Mouse (Mus musculus) limb, embryonic 14.5 days (tissue): ENCODE data around the gene Ncan. TPM values are rescaled to one million over a fixed set of nuclear protein-coding genes. Genes with fewer than 3 reads are reported as not detected.
A peak's percentile ranks its signal among the peaks of the same experiment; 100 is the strongest.

Experiments
- ATAC-seq: fragments of 200-750 bp; cut with Nextera tagmentation; 2 replicates; pipeline ENCODE4 v1.8.0; 2017; ENCODE audit warnings: low read depth, moderate number of reproducible peaks, moderate TSS enrichment; ENCODE audit not compliant: low FRiP score
- DNase-seq: peaks from one replicate; pipeline ENCODE4 v3.0.0-alpha.2; 2015; ENCODE audit warnings: low spot score
- H3K27ac ChIP-seq: fragments of 300-500 bp; sonication (generic); replicated peaks from 2 replicates; pipeline ENCODE4 v1.5.1; 2014; ENCODE audit warnings: low read depth, mild to moderate bottlenecking, low read length, moderate library complexity, mixed read lengths
- H3K27me3 ChIP-seq: fragments of 300-500 bp; sonication (generic); 2 replicates; pipeline ENCODE4 v1.6.1; 2014; ENCODE audit warnings: low read length, mixed read lengths; ENCODE audit not compliant: control insufficient read depth, insufficient read depth
- H3K36me3 ChIP-seq: fragments of 300-500 bp; sonication (generic); 2 replicates; pipeline ENCODE4 v1.6.1; 2014; ENCODE audit warnings: mild to moderate bottlenecking, low read length, moderate library complexity, mixed read lengths; ENCODE audit not compliant: control insufficient read depth, insufficient read depth
- H3K4me1 ChIP-seq: fragments of 300-500 bp; sonication (generic); 2 replicates; pipeline ENCODE4 v1.6.1; 2014; ENCODE audit warnings: antibody characterized with exemption, low read length, mixed read lengths; ENCODE audit not compliant: control insufficient read depth, insufficient read depth
- H3K4me2 ChIP-seq: fragments of 300-500 bp; sonication (generic); replicated peaks from 2 replicates; pipeline ENCODE4 v1.6.1; 2014; ENCODE audit warnings: low read depth, mild to moderate bottlenecking, low read length, moderate library complexity; ENCODE audit not compliant: severe bottlenecking
- H3K4me3 ChIP-seq: fragments of 300-500 bp; sonication (generic); replicated peaks from 2 replicates; pipeline ENCODE4 v1.5.1; 2014; ENCODE audit warnings: low read length
- H3K9ac ChIP-seq: fragments of 300-500 bp; sonication (generic); 2 replicates; pipeline ENCODE4 v1.6.1; 2014; ENCODE audit warnings: mild to moderate bottlenecking, low read depth, low read length, moderate library complexity; ENCODE audit not compliant: severe bottlenecking
- H3K9me3 ChIP-seq: fragments of 300-500 bp; sonication (generic); 2 replicates; pipeline ENCODE4 v1.6.1; 2016; ENCODE audit warnings: low read length; ENCODE audit not compliant: control insufficient read depth
- POLR2A ChIP-seq: fragments of 200-500 bp; IDR thresholded peaks from 2 replicates; pipeline ENCODE4 v1.8.0; 2012; ENCODE audit warnings: inconsistent platforms, mild to moderate bottlenecking, moderate library complexity, borderline replicate concordance; ENCODE audit not compliant: insufficient read depth, insufficient read length; ENCODE audit errors: extremely low read depth
- WGBS: fragments of 180-500 bp; shearing (Covaris S2); extraction: QIAGEN DNeasy Blood & Tissue Kit; methylation state at CpG from one replicate; pipeline ENCODE4 v1.1.7; 2014; 5-methylcytosine and 5-hydroxymethylcytosine counted together
- polyA plus RNA-seq, 2 experiments: library from polyadenylated mRNA; depleted of rRNA in 1 of 2; stranded (reverse) in 1 of 2; unstranded in 1 of 2; fragments of >200 nt; fragmentation: Nextera tagmentation in 1 of 2; extraction: Ambion mirVana in 1 of 2; gene quantifications; 2 replicates each; pipeline versions ENCODE4 v1.2.1 to v1.2.3; 2012 to 2014

The Ncan gene
- polyA plus RNA-seq, 2 experiments: 0.25 to 0.59 TPM

- WGBS: 77% methylated on average over 7 of the region's 7 CpGs
- Histone ChIP-seq H3K4me3 (no peak overlapping the region), H3K27me3 (peaks cover 1% of the 10 kb centered on the region; the same call in 1 of the 2 replicates), H3K4me1 (no peaks in the 10 kb centered on the region), H3K4me2 (no peak overlapping the region), H3K36me3 (no peaks in the 10 kb centered on the region), H3K9me3 (no peaks in the 10 kb centered on the region), H3K9ac (no peak overlapping the region), H3K27ac (no peak overlapping the region)
- ATAC-seq (no peak), DNase-seq (no peak)
- no peak for TF ChIP-seq POLR2A
Observed at GRCm38 (mm10) chr8:70104922-70105321, 15.8 kb downstream of the Ncan start.

DNA sequence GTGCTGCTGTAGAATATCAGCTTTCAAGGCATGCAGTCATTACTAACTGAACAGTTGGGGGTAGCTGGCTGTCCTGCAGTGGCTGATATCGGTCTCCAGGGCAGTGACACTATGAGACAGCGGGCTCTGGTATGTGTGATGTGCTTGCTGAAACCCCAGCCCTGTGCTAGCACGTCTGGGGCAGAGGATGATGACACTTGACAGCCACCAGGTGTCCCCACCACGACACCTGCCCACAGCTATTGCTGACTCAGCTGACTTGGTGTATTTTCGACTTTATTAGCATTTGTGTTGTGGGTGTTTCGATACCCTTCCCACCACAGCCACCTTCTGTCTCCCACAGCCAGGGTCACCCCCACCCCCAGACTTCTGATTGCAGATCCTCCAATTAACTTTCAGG, 16.2 kb downstream of the Ncan start:
- Histone ChIP-seq H3K27me3 (no peaks in the 10 kb centered on the region), H3K9me3 (no peaks in the 10 kb centered on the region), H3K36me3 (no peaks in the 10 kb centered on the region), H3K4me3 (no peak overlapping the region), H3K9ac (no peak overlapping the region), H3K4me1 (no peaks in the 10 kb centered on the region), H3K27ac (no peak overlapping the region), H3K4me2 (no peak overlapping the region)
- TF ChIP-seq POLR2A: no peak
- ATAC-seq: peak; percentile 53; the same call in 1 of the 2 replicates
- WGBS: 21% methylated on average over 6 of the region's 6 CpGs
- no peak for DNase-seq

GRCm38 (mm10) chr8:70100241-70100640, 20.4 kb downstream of the Ncan start:
- Histone ChIP-seq H3K27ac (no peak overlapping the region), H3K4me1 (no peaks in the 10 kb centered on the region), H3K4me3 (no peak overlapping the region), H3K9ac (no peak overlapping the region), H3K4me2 (no peak overlapping the region), H3K9me3 (no peaks in the 10 kb centered on the region), H3K36me3 (no peaks in the 10 kb centered on the region), H3K27me3 (no peaks in the 10 kb centered on the region)
- 85% methylated on average over 8 of the region's 8 CpGs for WGBS
- no peak for TF ChIP-seq POLR2A
- DNase-seq (no peak), ATAC-seq (no peak)

GRCm38 (mm10) chr8:70099276-70099675, 21.4 kb downstream of the Ncan start:
- Histone ChIP-seq H3K4me2 (no peak overlapping the region), H3K27ac (no peak overlapping the region), H3K9me3 (no peaks in the 10 kb centered on the region), H3K4me3 (no peak overlapping the region), H3K36me3 (no peaks in the 10 kb centered on the region), H3K4me1 (no peaks in the 10 kb centered on the region), H3K27me3 (no peaks in the 10 kb centered on the region), H3K9ac (no peak overlapping the region)
- WGBS: 75% methylated on average over 8 of the region's 8 CpGs
- no peak for TF ChIP-seq POLR2A
- ATAC-seq (no peak), DNase-seq (no peak)

GRCm38 (mm10) chr8:70092786-70093185, 27.9 kb downstream of the Ncan start:
- DNase-seq (no peak), ATAC-seq (no peak)
- Histone ChIP-seq H3K4me3 (no peak overlapping the region), H3K9me3 (no peaks in the 10 kb centered on the region), H3K4me1 (no peaks in the 10 kb centered on the region), H3K27ac (no peak overlapping the region), H3K36me3 (no peaks in the 10 kb centered on the region), H3K4me2 (no peak overlapping the region), H3K27me3 (peaks cover 33% of the 10 kb centered on the region), H3K9ac (no peak overlapping the region)
- no peak for TF ChIP-seq POLR2A
- 43% methylated on average over 8 of the region's 8 CpGs for WGBS
